Comparison of ENCODE assay signal across 12 mouse cellular contexts in genomic region chr12:32927231-32927835, GRCm38 (mm10). TPM values are rescaled to one million over a fixed set of nuclear protein-coding genes. Genes with fewer than 3 reads are reported as not detected.
DNase-seq lines count a peak whose midpoint lies in the region; ATAC-seq and TF ChIP-seq lines count a peak whose summit lies in the region.
"Had no signal": no experiment of that assay in that cellular context is flagged by ENCODE, and none has a peak within 500 bp of the region (broad histone marks: within the 10 kb centered on the region; RNA-seq: fewer than 3 reads in every experiment).

No protein-coding gene starts in this region.

- H3K27me3 ChIP-seq in hindbrain, postnatal 0 days (ENCODE audit: insufficient read depth, low read length), result no peaks in the 10 kb centered on the region
- no peaks in the 10 kb centered on the region for H3K27me3 ChIP-seq in hindbrain, embryonic 12.5 days
- H3K27me3 ChIP-seq in liver, embryonic 14.5 days (ENCODE audit: control insufficient read depth, insufficient read depth, low read length), result no peaks in the 10 kb centered on the region
- H3K27me3 ChIP-seq in liver, embryonic 11.5 days (replicated peaks; ENCODE audit: control insufficient read depth, insufficient read depth, low read length), result no peaks in the 10 kb centered on the region
- no peaks in the 10 kb centered on the region for H3K27me3 ChIP-seq in myocyte (ENCODE audit: control insufficient read depth, insufficient read depth, insufficient read length)
- H3K27me3 ChIP-seq: liver, embryonic 13.5 days had no signal

- no peak for DNase-seq in frontal cortex, postnatal 10 days (ENCODE audit: low spot score in 2 of 2)
- peak; percentile 43 for DNase-seq in hindbrain, postnatal 0 days (ENCODE audit: low spot score)
- no peak for DNase-seq in liver, embryonic 14.5 days (ENCODE audit: low read depth in 3 of 3, low spot score in 3 of 3)
- DNase-seq in liver, embryonic 11.5 days (ENCODE audit: low spot score), result no peak
- DNase-seq: embryo, embryonic 11 days; liver, embryonic 13.5 days; thymus, postnatal 14 days had no signal

- no peak overlapping the region for H3K27ac ChIP-seq in hindbrain, postnatal 0 days
- H3K27ac ChIP-seq in hindbrain, embryonic 12.5 days, result no peak overlapping the region
- H3K27ac ChIP-seq in liver, embryonic 14.5 days, result no peak overlapping the region
- no peak overlapping the region for H3K27ac ChIP-seq in liver, embryonic 11.5 days (ENCODE audit: low read depth, low read length)
- H3K27ac ChIP-seq: liver, embryonic 13.5 days had no signal

- H3K36me3 ChIP-seq in hindbrain, postnatal 0 days (ENCODE audit: insufficient read depth, low read length), result no peaks in the 10 kb centered on the region
- no peaks in the 10 kb centered on the region for H3K36me3 ChIP-seq in hindbrain, embryonic 12.5 days
- H3K36me3 ChIP-seq in liver, embryonic 14.5 days (replicated peaks; ENCODE audit: control insufficient read depth, insufficient read depth, low read depth), result no peaks in the 10 kb centered on the region
- H3K36me3 ChIP-seq in liver, embryonic 11.5 days (ENCODE audit: control insufficient read depth, insufficient read depth, low read length), result no peaks in the 10 kb centered on the region
- no peaks in the 10 kb centered on the region for H3K36me3 ChIP-seq in myocyte (ENCODE audit: control insufficient read depth, insufficient read depth)
- H3K36me3 ChIP-seq: liver, embryonic 13.5 days had no signal

- TF ChIP-seq CTCF in hindbrain, postnatal 0 days (IDR thresholded peaks at IDR 0.05; ENCODE audit: low read depth), result peak; percentile 58
- 0 out of 2 replicates have a peak, but pooled peaks have one; percentile 5 for TF ChIP-seq CTCF in liver, embryonic 14.5 days (IDR thresholded peaks at IDR 0.05; ENCODE audit: low read depth)

- 73% methylated on average over 10 of the region's 10 CpGs for WGBS in hindbrain, postnatal 0 days
- 87% methylated on average over 10 of the region's 10 CpGs for WGBS in hindbrain, embryonic 12.5 days
- 54% methylated on average over 10 of the region's 10 CpGs for WGBS in liver, embryonic 14.5 days (ENCODE audit: insufficient replicate concordance)
- WGBS in liver, embryonic 11.5 days, result 74% methylated on average over 10 of the region's 10 CpGs

- TF ChIP-seq EP300 in liver, embryonic 14.5 days (IDR thresholded peaks at IDR 0.05; ENCODE audit: low read depth), result no peak

- H3K4me3 ChIP-seq in hindbrain, postnatal 0 days (ENCODE audit: low read length), result no peak overlapping the region
- no peak overlapping the region for H3K4me3 ChIP-seq in hindbrain, embryonic 12.5 days
- H3K4me3 ChIP-seq in liver, embryonic 14.5 days (ENCODE audit: insufficient read depth in 1 of 2, low read depth in 2 of 2, low read length in 2 of 2), result no peak overlapping the region
- H3K4me3 ChIP-seq in liver, embryonic 11.5 days (ENCODE audit: low read depth, low read length), result no peak overlapping the region
- no peak overlapping the region for H3K4me3 ChIP-seq in myocyte
- H3K4me3 ChIP-seq: liver, embryonic 13.5 days had no signal

- peak; percentile 34 for ATAC-seq in frontal cortex, adult (ENCODE audit: low TSS enrichment)
- ATAC-seq in hindbrain, postnatal 0 days, result no peak
- ATAC-seq in hindbrain, embryonic 12.5 days (ENCODE audit: low FRiP score), result no peak
- ATAC-seq in liver, embryonic 14.5 days (ENCODE audit: insufficient read depth), result no peak
- ATAC-seq in liver, embryonic 11.5 days (replicated peaks; ENCODE audit: low FRiP score), result no peak
- ATAC-seq in megakaryocyte progenitor cell, adult 5-6 weeks (replicated peaks; ENCODE audit: poor library complexity), result no peak

- no peak overlapping the region for H3ac ChIP-seq in myocyte (ENCODE audit: control insufficient read depth, insufficient read length)

- peaks cover 6% of the 10 kb centered on the region; the same call in 1 of the 2 replicates for H3K4me1 ChIP-seq in hindbrain, postnatal 0 days (ENCODE audit: insufficient read depth, low read length)
- peaks cover 15% of the 10 kb centered on the region for H3K4me1 ChIP-seq in hindbrain, embryonic 12.5 days
- no peaks in the 10 kb centered on the region for H3K4me1 ChIP-seq in liver, embryonic 14.5 days (replicated peaks; ENCODE audit: control insufficient read depth in 2 of 2, insufficient read depth in 2 of 2, low read length in 1 of 2)
- no peaks in the 10 kb centered on the region for H3K4me1 ChIP-seq in liver, embryonic 11.5 days (replicated peaks; ENCODE audit: control insufficient read depth, insufficient read depth, low read length)

- H3K9ac ChIP-seq in hindbrain, postnatal 0 days (replicated peaks; ENCODE audit: low read length), result no peak overlapping the region
- no peak overlapping the region for H3K9ac ChIP-seq in hindbrain, embryonic 12.5 days
- H3K9ac ChIP-seq in liver, embryonic 14.5 days (replicated peaks), result no peak overlapping the region
- no peak overlapping the region for H3K9ac ChIP-seq in liver, embryonic 11.5 days (ENCODE audit: low read depth, low read length)
- H3K9ac ChIP-seq: hindbrain, embryonic 14.5 days; liver, embryonic 13.5 days had no signal

- no peak overlapping the region for H3K4me2 ChIP-seq in hindbrain, postnatal 0 days (ENCODE audit: low read depth, low read length)
- H3K4me2 ChIP-seq in hindbrain, embryonic 12.5 days (replicated peaks), result no peak overlapping the region
- no peak overlapping the region for H3K4me2 ChIP-seq in liver, embryonic 14.5 days (ENCODE audit: low read depth)
- H3K4me2 ChIP-seq in liver, embryonic 11.5 days, result no peak overlapping the region
- H3K4me2 ChIP-seq in myocyte (ENCODE audit: low read depth), result peak overlapping the region; percentile 73
- H3K4me2 ChIP-seq: hindbrain, embryonic 14.5 days; liver, embryonic 13.5 days had no signal

- H3K9me3 ChIP-seq in hindbrain, postnatal 0 days (ENCODE audit: low read length), result no peaks in the 10 kb centered on the region
- H3K9me3 ChIP-seq in hindbrain, embryonic 12.5 days (replicated peaks), result no peaks in the 10 kb centered on the region
- no peaks in the 10 kb centered on the region for H3K9me3 ChIP-seq in liver, embryonic 14.5 days (ENCODE audit: control insufficient read depth, low read length)
- H3K9me3 ChIP-seq in liver, embryonic 11.5 days (ENCODE audit: control insufficient read depth, low read length), result no peaks in the 10 kb centered on the region
- H3K9me3 ChIP-seq: liver, embryonic 13.5 days had no signal

- no peaks in the 10 kb centered on the region for H3K79me2 ChIP-seq in myocyte (ENCODE audit: control insufficient read depth, insufficient read depth)

- no peak for TF ChIP-seq POLR2A in myocyte (IDR thresholded peaks at IDR 0.05; ENCODE audit: insufficient read length, low read depth)

TF ChIP-seq in myocyte, 11 proteins besides CTCF, POLR2A, EP300 and RAD21:
- TF ChIP-seq E2F4 (IDR thresholded peaks at IDR 0.05; ENCODE audit: insufficient read depth), result no peak
- TF ChIP-seq MYOD1 (IDR thresholded peaks at IDR 0.05; ENCODE audit: control insufficient read depth in 1 of 3, insufficient read length in 2 of 3, low read depth in 2 of 3), result peak in 1 of 3 experiments; percentile 48
- no peak for TF ChIP-seq TCF3 (IDR thresholded peaks at IDR 0.05; ENCODE audit: insufficient read length, low read depth)

RNA-seq across cellular contexts. Expression of gene Sypl, which starts 26.4 kb away (rescaled TPM):
- 21.5 and 22.6 TPM in 2 replicates for total RNA-seq in hindbrain, postnatal 0 days (2014; rRNA removed)
- polyA plus RNA-seq in hindbrain, postnatal 0 days (2015; fragmentation: Nextera tagmentation; extraction: Ambion mirVana), result 46.8 and 48.3 TPM in 2 replicates
- 50.9 and 54.5 TPM in 2 replicates for polyA plus RNA-seq in hindbrain, embryonic 12.5 days (2016; fragmentation: Nextera tagmentation; extraction: Ambion mirVana)
- polyA plus RNA-seq in liver, embryonic 14.5 days (2012; rRNA removed), result 9.6 and 14.6 TPM in 2 replicates
- 32.5 and 38.6 TPM in 2 replicates for polyA plus RNA-seq in liver, embryonic 14.5 days (2014; fragmentation: Nextera tagmentation; extraction: Ambion mirVana)
- 72.6 and 75.2 TPM in 2 replicates for polyA plus RNA-seq in liver, embryonic 11.5 days (2014; fragmentation: Nextera tagmentation; extraction: Ambion mirVana)
- 64.0 TPM for polyA plus RNA-seq in myocyte (2012; fragmentation: generic; extraction: Trizol)
- 187 and 189 TPM in 2 replicates for total RNA-seq in megakaryocyte progenitor cell, adult 5-6 weeks (2015)
- total RNA-seq in megakaryocyte progenitor cell, adult 5-6 weeks (2017), result 65.5 and 71.7 TPM in 2 replicates
